Mouse (Mus musculus) mature B cell (primary cell): ENCODE measurements around the gene Gm21190.
"Not testable (repeated sequence)": the region's sequence is repeated elsewhere in the genome, so short reads cannot be mapped to it uniquely, and the experiment has no call there.

Experiments used
- in situ Hi-C: fragments of 300-500 bp; cut with MboI; formaldehyde crosslinking; loops from 2 replicates; pipeline ENCODE4 v1.14.3; 2019

Gene Gm21190

GRCm38 (mm10) chr5:15488743-15489142 lies 40.3 kb downstream of the Gm21190 start:
- in situ Hi-C loops: no loop called here

GRCm38 (mm10) chr5:15484616-15485015 lies 44.4 kb downstream of the Gm21190 start:
- in situ Hi-C loops: not testable (repeated sequence)

GRCm38 (mm10) chr5:15483576-15483975 lies 45.4 kb downstream of the Gm21190 start:
- in situ Hi-C loops: not testable (repeated sequence)

GRCm38 (mm10) chr5:15482815-15483214 lies 46.2 kb downstream of the Gm21190 start:
- in situ Hi-C loops: not testable (repeated sequence)

- in situ Hi-C loops: not testable (repeated sequence)
These were observed 52.6 kb downstream of the Gm21190 start, which contains the start of gene Gm21149 for GRCm38 (mm10) chr5:15476423-15476822. Gene Gm21149, minus strand, starts transcription at chr5:15476523.
